Mouse (Mus musculus): ENCODE data around the gene Polr3g.
"Not testable (repeated sequence)": the region's sequence is repeated elsewhere in the genome, so short reads cannot be mapped to it uniquely, and the experiment has no call there.

The Polr3g gene

GRCm38 (mm10) chr13:81630566-81630965, 80.2 kb downstream of the Polr3g start:
- no peak for DNase-seq (ENCODE audit: low spot score in 2 of 2)

- no peak for DNase-seq (ENCODE audit: low spot score in 2 of 2)
Observed at GRCm38 (mm10) chr13:81629395-81629794, 81.4 kb downstream of the Polr3g start.

GRCm38 (mm10) chr13:81628631-81629190, 82.1 kb downstream of the Polr3g start:
- DNase-seq (ENCODE audit: low spot score in 2 of 2), result no peak

- not testable (repeated sequence) for DNase-seq (ENCODE audit: low spot score in 2 of 2)
Observed at GRCm38 (mm10) chr13:81627861-81628260, 83.0 kb downstream of the Polr3g start.
